Mouse (Mus musculus) CH12.LX (cell line): ENCODE results near the gene Psmd13. TPM values are rescaled to one million over a fixed set of nuclear protein-coding genes. Genes with fewer than 3 reads are reported as not detected.
A peak's percentile ranks its signal among the peaks of the same experiment; 100 is the strongest.

ENCODE experiments used
- DNase-seq: peaks from one replicate; pipeline ENCODE4 v3.0.0-alpha.2; 2013; ENCODE audit errors: extremely low read depth
- H3K27ac ChIP-seq: 2 replicates; pipeline ENCODE4 v1.5.1; 2012; ENCODE audit warnings: low read depth, mild to moderate bottlenecking, control low read depth, moderate library complexity; ENCODE audit not compliant: insufficient read depth
- H3K27me3 ChIP-seq: replicated peaks from 2 replicates; pipeline ENCODE3; 2012; ENCODE audit warnings: inconsistent platforms
- H3K36me3 ChIP-seq, 2 experiments: replicated peaks in 1 of 2; 2 replicates each; pipeline versions ENCODE3 to v1.6.1; 2012; ENCODE audit warnings: inconsistent platforms in 1 of 2, low read length in 1 of 2, mild to moderate bottlenecking in 1 of 2, mixed read lengths in 1 of 2, moderate library complexity in 1 of 2; ENCODE audit not compliant: control insufficient read depth in 1 of 2, insufficient read depth in 1 of 2
- H3K4me1 ChIP-seq, 2 experiments: 2 replicates each; pipeline ENCODE4 v1.6.1; 2012; ENCODE audit warnings: inconsistent platforms in 1 of 2, moderate library complexity in 1 of 2; ENCODE audit not compliant: insufficient read depth in 2 of 2, control insufficient read depth in 1 of 2
- H3K4me2 ChIP-seq: 2 replicates; pipeline ENCODE4 v1.6.1; 2012; ENCODE audit warnings: low read depth, mild to moderate bottlenecking, control low read depth; ENCODE audit not compliant: poor library complexity, insufficient read depth, severe bottlenecking
- H3K4me3 ChIP-seq, 3 experiments: fragments of 150-350 bp in 1 of 3; sonication (generic) in 1 of 3; replicated peaks in 1 of 3; 2 replicates each; pipeline versions ENCODE3 to v1.5.1; 2011 to 2012; ENCODE audit warnings: low read depth in 2 of 3, low read length in 2 of 3, mild to moderate bottlenecking in 2 of 3, moderate library complexity in 2 of 3, control low read depth in 1 of 3, improper control_type of control experiment in 1 of 3, inconsistent platforms in 1 of 3, mixed read lengths in 1 of 3; ENCODE audit not compliant: poor library complexity in 1 of 3
- H3K79me2 ChIP-seq: replicated peaks from 2 replicates; pipeline ENCODE4 v1.6.1; 2012; ENCODE audit warnings: mild to moderate bottlenecking, moderate library complexity; ENCODE audit not compliant: control insufficient read depth, poor library complexity, insufficient read depth, severe bottlenecking; ENCODE audit errors: extremely low read depth
- H3K9ac ChIP-seq: 2 replicates; pipeline ENCODE4 v1.6.1; 2012; ENCODE audit warnings: low read depth, mild to moderate bottlenecking, control low read depth, moderate library complexity; ENCODE audit not compliant: insufficient read depth
- H3K9me3 ChIP-seq: replicated peaks from 2 replicates; pipeline ENCODE3; 2012; ENCODE audit warnings: low read length, inconsistent platforms, mixed read lengths
- BHLHE40 ChIP-seq: IDR thresholded peaks from 2 replicates; pipeline ENCODE4 v1.6.1; 2011; ENCODE audit warnings: mild to moderate bottlenecking, low read depth, low read length, improper control_type of control experiment
- ELF1 ChIP-seq: IDR thresholded peaks from 2 replicates; pipeline ENCODE4 v1.6.1; 2014; ENCODE audit warnings: low read depth, mild to moderate bottlenecking, inconsistent platforms, low read length, improper control_type of control experiment
- ETS1 ChIP-seq: conservative IDR thresholded peaks from 2 replicates; pipeline ENCODE4 v1.6.1; 2012; ENCODE audit warnings: low read depth, mild to moderate bottlenecking, inconsistent platforms, low read length, improper control_type of control experiment, moderate library complexity
- HCFC1 ChIP-seq: IDR thresholded peaks from 2 replicates; pipeline ENCODE4 v1.6.1; 2012; ENCODE audit warnings: low read depth, mild to moderate bottlenecking, inconsistent platforms, low read length, improper control_type of control experiment
- IRF4 ChIP-seq: IDR thresholded peaks from 2 replicates; pipeline ENCODE4 v1.6.1; 2014; ENCODE audit warnings: low read depth, mild to moderate bottlenecking, inconsistent platforms, low read length, improper control_type of control experiment
- KAT2A ChIP-seq: IDR thresholded peaks from 2 replicates; pipeline ENCODE4 v1.6.1; 2012; ENCODE audit warnings: low read length, improper control_type of control experiment, inconsistent platforms; ENCODE audit not compliant: insufficient replicate concordance
- MAX ChIP-seq: IDR thresholded peaks from 2 replicates; pipeline ENCODE4 v1.6.1; 2011; ENCODE audit warnings: low read length, improper control_type of control experiment
- MEF2A ChIP-seq: IDR thresholded peaks from 2 replicates; pipeline ENCODE4 v1.6.1; 2014; ENCODE audit warnings: low read depth, mild to moderate bottlenecking, inconsistent platforms, low read length, improper control_type of control experiment, borderline replicate concordance
- MXI1 ChIP-seq: IDR thresholded peaks from 2 replicates; pipeline ENCODE4 v1.6.1; 2011; ENCODE audit warnings: mild to moderate bottlenecking, low read depth, low read length, improper control_type of control experiment
- MYC ChIP-seq: IDR thresholded peaks from 2 replicates; pipeline ENCODE4 v1.6.1; 2011; ENCODE audit warnings: low read depth, mild to moderate bottlenecking, improper control_type of control experiment, low read length
- NELFE ChIP-seq: IDR thresholded peaks from 2 replicates; pipeline ENCODE4 v1.6.1; 2011; ENCODE audit warnings: low read depth, low read length, improper control_type of control experiment
- NRF1 ChIP-seq: IDR thresholded peaks from 2 replicates; pipeline ENCODE4 v1.6.1; 2014; ENCODE audit warnings: low read depth, mild to moderate bottlenecking, inconsistent platforms, low read length, improper control_type of control experiment, moderate library complexity
- POLR2A ChIP-seq: IDR thresholded peaks from 2 replicates; pipeline ENCODE4 v1.6.1; 2011; ENCODE audit warnings: low read depth, mild to moderate bottlenecking, improper control_type of control experiment, low read length
- RAD21 ChIP-seq: IDR thresholded peaks from 2 replicates; pipeline ENCODE4 v1.6.1; 2011; ENCODE audit warnings: low read depth, mild to moderate bottlenecking, low read length, improper control_type of control experiment, moderate library complexity
- SIN3A ChIP-seq: IDR thresholded peaks from 2 replicates; pipeline ENCODE4 v1.6.1; 2012; ENCODE audit warnings: low read length, improper control_type of control experiment, inconsistent platforms
- TBP ChIP-seq: conservative IDR thresholded peaks from 2 replicates; pipeline ENCODE4 v1.6.1; 2011; ENCODE audit warnings: low read depth, low read length, improper control_type of control experiment
- TCF12 ChIP-seq: IDR thresholded peaks from 2 replicates; pipeline ENCODE4 v1.6.1; 2014; ENCODE audit warnings: low read depth, mild to moderate bottlenecking, inconsistent platforms, low read length, improper control_type of control experiment
- USF1 ChIP-seq: IDR thresholded peaks from 2 replicates; pipeline ENCODE4 v1.6.1; 2014; ENCODE audit warnings: low read depth, mild to moderate bottlenecking, inconsistent platforms, low read length, improper control_type of control experiment
- ZC3H11A ChIP-seq: IDR thresholded peaks from 2 replicates; pipeline ENCODE4 v1.6.1; 2012; ENCODE audit warnings: low read depth, mild to moderate bottlenecking, inconsistent platforms, low read length, improper control_type of control experiment
- ZMIZ1 ChIP-seq: IDR thresholded peaks from 2 replicates; pipeline ENCODE4 v1.6.1; 2012; ENCODE audit warnings: low read depth, mild to moderate bottlenecking, inconsistent platforms, low read length, improper control_type of control experiment
- dilution Hi-C: fragments of 300-500 bp; cut with MboI; formaldehyde crosslinking; loops from 2 replicates; pipeline ENCODE4 v1.14.3; 2020; ENCODE audit warnings: low sequenced_read_pairs; ENCODE audit not compliant: extremely low pct_unique_long_range_greater_than_20kb, extremely low pct_ligation_motif_present
- in situ Hi-C: fragments of 300-500 bp; cut with MboI; formaldehyde crosslinking; loops from 3 replicates; pipeline ENCODE4 v1.14.3; 2019; ENCODE audit warnings: low sequenced_read_pairs, low pct_ligation_motif_present, low pct_unique_long_range_greater_than_20kb, mixed read lengths
- polyA plus RNA-seq: library from polyadenylated mRNA; unstranded; fragments of >175 nt; gene quantifications from 2 replicates; pipeline ENCODE4 v1.2.1, GENCODE M21; 2012; ENCODE audit warnings: low read depth; ENCODE audit not compliant: insufficient read length
- total RNA-seq, 2 experiments: library from RNA; depleted of rRNA; stranded (reverse); fragments of 300-350 nt in 1 of 2; fragments of >200 nt in 1 of 2; gene quantifications; 2 replicates each; pipeline ENCODE4 v1.2.3; 2012 to 2014

Gene Psmd13
- total and polyA plus RNA-seq, 3 experiments: 165 to 185 (median 168) TPM

DNA sequence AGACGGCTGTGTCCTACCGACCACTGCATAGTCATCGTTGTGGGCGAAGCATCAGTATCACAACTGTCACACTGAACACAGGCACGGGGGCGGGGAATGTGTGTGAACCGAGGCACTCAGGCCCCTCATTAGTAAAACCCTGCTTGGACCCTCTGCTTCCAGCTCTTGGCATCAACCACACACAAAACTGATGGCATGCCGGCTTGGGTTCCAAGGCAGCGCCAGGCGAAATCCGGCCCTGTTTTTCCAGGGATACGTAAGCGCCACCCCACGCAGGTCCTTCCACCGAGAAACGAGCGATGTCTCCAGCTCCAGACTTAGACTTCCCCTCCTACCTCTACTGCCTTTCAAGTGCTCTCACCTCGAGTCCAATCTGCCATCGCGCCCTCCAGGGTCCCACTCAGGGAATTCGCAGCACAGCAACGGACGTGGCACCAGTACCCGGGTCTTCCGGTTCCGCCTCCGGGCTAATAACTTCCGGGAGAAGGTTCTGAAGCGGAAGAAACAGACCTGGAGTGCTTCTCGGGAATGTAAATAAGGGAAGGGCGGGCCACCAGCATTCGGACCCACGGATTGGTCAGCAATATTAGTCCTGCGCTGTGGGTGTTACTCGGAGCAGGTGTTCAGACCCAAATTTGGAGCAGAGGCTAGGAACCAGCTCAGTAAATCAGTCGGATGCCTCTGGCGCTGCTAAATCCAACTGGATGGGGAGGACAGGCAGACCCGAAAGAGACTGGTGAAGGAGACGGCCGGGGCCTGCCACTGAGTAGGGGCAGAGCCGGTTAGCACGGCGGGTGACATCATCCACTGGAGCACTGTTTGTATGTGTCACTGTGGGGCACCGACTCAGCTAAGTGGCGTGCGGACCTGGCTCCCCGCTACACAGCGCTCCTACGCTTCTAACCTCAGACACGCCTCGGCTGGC lies 25.6 kb upstream of the Psmd13 start, which contains the start of gene Gm45785 (continued):
- no peak; the same call in 1 of the 2 replicates for TF ChIP-seq USF1

- Histone ChIP-seq H3K27ac (peak within 1 kb of the TSS; percentile 78), H3K9me3 (no peaks in the 10 kb centered on the region), H3K4me1 (peaks cover 22 to 35% of the 10 kb centered on the region in 2 experiments), H3K9ac (peak within 1 kb of the TSS; percentile 97), H3K4me3 (peak within 1 kb of the TSS; percentile 84 to 98 (median 92)), H3K79me2 (peaks cover 35% of the 10 kb centered on the region), H3K36me3 (peaks cover 55 to 70% of the 10 kb centered on the region in 2 experiments), H3K4me2 (peak within 1 kb of the TSS; percentile 81), H3K27me3 (no peaks in the 10 kb centered on the region)
- peak; percentile 79 for DNase-seq
- in situ Hi-C loops: no loop called here
- dilution Hi-C loops: no loop called here
- peak; percentile 33; the same call in 1 of the 2 replicates for TF ChIP-seq ZMIZ1
- TF ChIP-seq HCFC1: peak; percentile 69
- peak; percentile 54; the same call in 1 of the 2 replicates for TF ChIP-seq TBP
- TF ChIP-seq NRF1: no peak
- TF ChIP-seq MEF2A: peak; percentile 59; the same call in 1 of the 2 replicates
- peak; percentile 85 for TF ChIP-seq SIN3A
- TF ChIP-seq BHLHE40: peak; percentile 27; the same call in 1 of the 2 replicates
- no peak for TF ChIP-seq IRF4
- TF ChIP-seq POLR2A: peak; percentile 91
- 0 out of 2 replicates have a peak, but pooled peaks have one; percentile 16 for TF ChIP-seq KAT2A
- no peak for TF ChIP-seq RAD21
- TF ChIP-seq MXI1: peak; percentile 56; the same call in 1 of the 2 replicates
- peak; percentile 45; the same call in 1 of the 2 replicates for TF ChIP-seq MYC
- TF ChIP-seq TCF12: peak; percentile 73
- peak; percentile 79 for TF ChIP-seq NELFE
- peak; percentile 87 for TF ChIP-seq ELF1
- peak; percentile 78 for TF ChIP-seq MAX
- TF ChIP-seq ETS1: no peak
- TF ChIP-seq ZC3H11A: no peak
These were observed 24.8 kb upstream of the Psmd13 start, which contains the start of gene Ric8a for GRCm38 (mm10) chr7:140856785-140857549. Ric8a (plus strand) TSS chr7:140856957.
